Mouse (Mus musculus) ZHBTc4 (cell line): ENCODE measurements at regions not wholly inside any gene's neighbourhood (a gene's known extent, or its start where the extent isn't known, plus 50 kb on each side); places are given as distances from the start of the nearest gene placed in this dataset.

Source experiments
- DNase-seq: peaks from one replicate; pipeline ENCODE4 v3.0.0-alpha.2; 2011; ENCODE audit warnings: low read depth, low spot score

GRCm38 (mm10) chr14:105426597-105427334, 168.4 kb downstream of the Ndfip2 start:
- DNase-seq, result peak; percentile 24

DNA sequence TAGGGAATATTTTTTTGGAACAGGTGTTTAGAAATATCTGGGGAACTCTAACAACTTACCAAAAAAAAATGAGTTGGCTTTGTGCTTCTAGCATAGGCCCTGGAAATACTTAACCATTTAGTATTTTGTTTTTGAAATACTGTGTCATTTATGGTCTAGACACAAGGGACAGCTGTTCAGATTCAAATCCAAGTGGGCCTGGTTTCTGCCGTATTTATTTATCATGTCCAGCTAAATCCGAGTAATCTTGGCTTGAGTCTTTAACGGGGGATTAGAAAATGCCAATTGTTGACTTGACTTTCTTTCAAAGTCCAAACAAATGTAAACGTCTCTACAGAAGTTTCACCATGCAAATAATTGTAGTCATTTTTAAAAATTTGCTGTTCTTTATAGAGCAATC, 159.6 kb downstream of the Ndfip2 start:
- DNase-seq, result no peak

GRCm38 (mm10) chr14:105417458-105417960, 159.1 kb downstream of the Ndfip2 start:
- no peak for DNase-seq

- DNase-seq, result no peak
Measured at GRCm38 (mm10) chr14:105416964-105417363, 158.6 kb downstream of the Ndfip2 start.

DNA sequence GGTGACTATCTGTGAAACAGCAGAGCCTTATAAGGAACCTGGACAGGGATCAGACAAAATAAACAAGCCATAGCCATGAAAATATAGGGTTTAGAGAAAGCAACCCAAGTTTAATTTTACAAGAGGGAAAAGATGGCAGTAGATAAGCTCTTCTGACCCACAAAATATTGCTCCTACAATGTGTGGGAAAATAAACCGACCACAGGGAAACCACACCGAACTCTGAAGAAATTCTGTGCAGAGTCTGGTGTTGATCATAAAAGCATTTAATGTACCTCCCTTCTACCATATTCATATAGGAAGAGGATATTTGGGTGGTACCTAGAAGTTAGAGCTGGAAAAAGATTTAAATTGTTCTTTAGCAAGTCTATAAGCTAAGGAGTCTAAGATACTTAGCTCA, 146.3 kb downstream of the Ndfip2 start:
- DNase-seq, result no peak

- DNase-seq, result no peak
Measured at GRCm38 (mm10) chr14:105404241-105404640, 145.9 kb downstream of the Ndfip2 start.

GRCm38 (mm10) chr14:105403256-105403655, 144.9 kb downstream of the Ndfip2 start:
- DNase-seq, result peak; percentile 23

DNA sequence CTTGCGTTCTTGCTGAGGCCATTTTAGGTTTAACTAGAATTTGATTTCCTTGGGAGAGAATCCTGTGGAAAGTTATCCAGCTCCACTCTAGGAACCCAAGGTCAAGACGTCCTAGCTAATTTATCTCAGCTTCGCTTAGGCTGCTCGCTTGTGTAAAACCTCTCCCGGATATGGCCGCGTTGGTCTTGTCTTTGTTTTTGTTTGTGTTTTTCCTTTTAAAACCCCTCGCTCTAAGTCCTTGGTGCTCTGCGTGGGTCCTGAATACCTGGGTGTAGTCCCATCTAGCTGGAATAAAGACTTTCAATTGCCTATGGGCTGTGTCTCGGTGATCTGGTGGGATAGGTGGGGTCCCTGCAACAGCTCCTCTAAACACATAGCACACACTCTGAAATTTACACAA, 144.2 kb downstream of the Ndfip2 start:
- DNase-seq, result peak; percentile 67

DNA sequence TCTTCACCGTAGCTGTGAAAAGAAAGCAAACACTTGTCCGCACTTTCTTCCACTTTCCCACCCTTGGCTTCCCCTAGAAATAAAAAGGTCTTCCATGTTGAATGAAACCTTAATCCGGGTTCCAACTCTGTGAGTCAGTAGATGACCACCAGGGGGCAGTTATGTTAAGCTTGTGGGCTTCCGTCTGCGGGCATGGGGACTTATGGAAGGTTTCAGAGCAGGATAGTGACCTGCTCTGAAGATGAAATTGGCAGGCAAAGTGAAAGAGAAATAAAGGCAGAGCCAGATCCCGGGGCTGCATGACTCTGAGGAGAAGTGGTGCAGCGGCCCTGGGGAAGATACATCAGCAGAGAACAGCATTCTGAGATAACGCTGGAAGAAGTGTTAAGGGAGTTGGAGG, 139.1 kb downstream of the Ndfip2 start:
- peak; percentile 89 for DNase-seq

DNA sequence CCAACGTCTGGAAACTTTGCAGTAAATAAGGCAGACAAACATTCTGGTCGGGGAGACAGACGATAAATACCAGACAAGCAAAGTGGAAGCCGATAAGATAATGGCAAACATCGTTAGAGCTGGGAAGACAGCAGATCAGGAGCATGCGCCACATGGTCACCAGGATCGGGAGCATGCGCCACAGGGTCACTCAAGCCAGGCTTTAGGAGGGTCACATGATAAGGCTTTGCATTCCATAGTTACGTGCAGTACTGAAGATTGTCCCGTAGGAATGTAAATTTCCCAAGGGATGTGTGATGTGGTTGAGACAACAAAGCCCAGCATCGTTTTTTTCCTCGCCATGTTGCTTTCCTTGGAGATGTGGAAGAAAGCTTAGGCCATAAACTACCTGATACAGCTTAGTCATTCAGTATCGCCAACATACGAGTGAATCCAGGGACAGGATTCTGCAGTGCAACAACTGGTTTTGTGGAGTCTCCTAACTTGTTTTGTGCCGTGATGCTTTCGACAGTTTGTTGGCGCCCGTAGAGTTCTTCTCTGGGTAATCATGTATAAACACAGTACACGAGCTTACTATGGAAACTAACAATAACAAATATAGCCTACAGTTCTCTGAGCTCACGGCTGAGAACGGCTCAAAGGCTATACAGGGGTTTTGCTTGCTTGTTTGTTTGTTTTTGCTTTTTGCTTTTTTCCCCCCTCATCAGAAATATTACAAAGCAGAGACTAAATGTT, 133.9 kb downstream of the Ndfip2 start:
- no peak for DNase-seq

DNA sequence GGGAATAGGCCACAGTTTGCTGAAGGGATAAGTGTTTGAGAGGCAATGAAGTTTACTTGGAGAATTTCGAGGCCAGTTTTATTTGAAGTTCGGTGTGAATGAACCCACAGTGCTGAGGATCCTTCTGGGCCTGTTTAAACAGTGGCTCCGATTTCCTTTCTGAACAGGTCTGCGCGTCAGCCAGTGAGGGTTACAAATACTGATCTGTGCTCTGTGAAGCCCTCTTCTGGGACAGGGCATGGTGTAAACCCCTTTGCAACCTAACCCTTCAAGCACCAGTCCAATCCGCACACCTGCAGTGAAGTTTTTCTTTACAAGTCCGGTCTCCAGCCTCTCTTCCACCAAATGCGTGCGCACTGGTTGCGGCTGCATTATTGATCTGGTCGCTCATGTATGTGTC, 133.1 kb downstream of the Ndfip2 start:
- no peak for DNase-seq

DNA sequence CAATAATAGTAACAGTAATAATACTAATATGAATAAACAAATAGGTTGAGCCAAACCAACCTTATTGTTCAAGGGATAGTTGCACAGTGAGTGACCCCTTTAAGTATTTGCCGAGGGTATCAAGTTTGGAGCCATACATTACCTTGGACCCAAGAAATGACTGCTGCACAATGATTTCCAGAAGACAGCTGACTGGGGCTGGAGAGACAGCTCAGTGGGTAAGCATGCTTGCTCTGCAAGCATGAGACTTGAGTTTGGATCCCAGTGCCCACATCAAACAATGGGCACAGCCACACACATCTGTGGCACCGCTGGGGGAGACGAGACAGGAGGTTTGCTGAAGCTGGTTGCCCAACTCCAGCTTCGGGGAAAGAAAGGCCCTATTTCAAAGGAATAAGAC, 126.7 kb downstream of the Ndfip2 start:
- DNase-seq, result no peak

DNA sequence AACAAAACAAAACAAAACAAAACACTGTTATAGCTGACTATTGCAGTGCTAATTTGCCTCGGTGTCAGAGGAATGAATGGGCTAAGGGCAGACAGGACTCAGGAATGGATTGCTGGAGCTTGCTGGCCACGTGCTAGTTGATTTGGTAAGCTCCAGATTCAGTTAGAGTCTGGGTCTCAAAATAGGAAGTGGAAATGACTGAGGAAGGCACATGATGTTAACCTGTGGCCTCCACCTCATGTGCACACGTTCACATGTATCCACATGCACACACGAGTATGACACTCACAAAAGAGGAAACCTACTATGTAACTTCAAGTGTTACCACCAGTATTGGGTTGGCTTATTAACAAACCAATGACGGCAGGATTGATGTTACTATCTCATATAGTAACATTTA, 125.0 kb downstream of the Ndfip2 start:
- no peak for DNase-seq

DNA sequence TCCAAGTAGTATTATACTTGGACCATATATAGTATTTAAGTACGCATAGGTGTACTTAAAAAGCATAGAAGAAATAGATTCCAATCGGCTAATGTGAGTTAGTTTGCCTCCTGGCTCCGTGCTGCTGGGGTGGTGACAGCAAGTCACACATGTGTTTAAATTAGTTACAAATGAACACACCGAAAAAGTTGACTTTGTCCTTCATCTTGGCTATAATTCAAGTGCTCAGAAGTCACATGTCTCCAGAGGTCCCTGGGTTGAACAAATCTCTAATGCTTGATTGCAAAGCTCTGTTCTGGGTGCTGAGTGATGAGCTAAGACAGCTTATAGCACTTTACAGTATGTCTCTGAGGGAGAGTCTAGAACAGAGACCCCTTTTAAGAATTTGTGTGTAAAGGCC, 121.7 kb downstream of the Ndfip2 start:
- no peak for DNase-seq

- no peak for DNase-seq
Measured at GRCm38 (mm10) chr14:105377770-105378169, 119.4 kb downstream of the Ndfip2 start.

GRCm38 (mm10) chr14:105377035-105377621, 118.8 kb downstream of the Ndfip2 start:
- DNase-seq, result no peak

DNA sequence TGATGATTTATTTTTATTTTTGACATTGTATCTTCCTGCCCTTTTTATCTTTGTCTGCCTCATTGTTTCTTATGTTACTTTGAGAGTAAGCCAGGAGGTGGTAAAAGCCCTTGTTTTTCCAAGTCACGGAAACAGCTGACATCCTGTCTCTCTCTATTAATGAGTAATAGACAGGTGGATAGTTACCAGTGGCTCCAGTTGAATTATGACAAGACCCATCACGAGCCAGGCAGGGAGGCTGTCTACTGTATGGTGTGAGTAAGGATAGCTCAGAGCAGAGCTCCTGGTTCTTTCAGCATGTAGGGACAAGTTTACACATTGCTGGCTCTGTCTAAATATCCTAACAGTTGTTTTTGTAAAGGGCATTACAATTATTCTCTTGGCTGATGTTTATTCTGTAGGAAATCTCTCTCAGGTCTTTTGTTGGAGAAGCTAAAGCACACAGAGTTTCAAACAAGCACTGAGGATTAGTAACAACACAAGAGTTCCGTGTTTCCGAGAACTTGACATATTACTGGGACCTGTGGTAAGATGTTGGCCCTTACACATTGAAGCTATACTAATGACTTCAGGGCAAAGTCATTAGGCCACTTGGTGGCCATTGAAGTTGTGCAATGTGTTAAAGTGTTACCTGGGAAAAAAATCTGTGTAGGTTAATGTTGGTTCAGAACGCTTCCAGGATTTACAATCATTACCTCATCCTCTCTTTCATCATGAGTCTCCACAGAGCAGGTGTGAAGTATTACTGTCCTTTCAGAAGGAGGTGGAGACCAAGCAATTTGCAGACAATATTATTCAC, 111.5 kb downstream of the Ndfip2 start:
- no peak for DNase-seq

DNA sequence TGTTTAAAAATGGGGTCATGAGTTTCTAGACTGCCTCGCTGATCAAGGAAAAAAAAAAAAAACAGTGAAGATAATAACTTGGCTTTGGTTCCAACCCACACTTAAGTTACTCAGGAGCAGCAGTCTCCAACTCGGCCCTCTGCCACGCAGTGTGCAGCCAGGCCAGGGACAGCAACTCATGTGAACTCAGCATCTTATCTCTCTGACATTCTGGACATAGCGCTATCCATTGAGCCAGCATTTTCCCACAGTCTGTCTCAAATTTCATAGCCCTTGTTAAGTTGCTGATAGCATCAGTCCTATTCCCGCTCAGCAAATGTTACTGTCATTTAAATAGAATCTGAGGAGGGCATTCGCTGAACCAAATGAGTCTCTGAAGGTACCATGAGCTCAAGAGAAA, 102.2 kb downstream of the Ndfip2 start:
- no peak for DNase-seq

DNA sequence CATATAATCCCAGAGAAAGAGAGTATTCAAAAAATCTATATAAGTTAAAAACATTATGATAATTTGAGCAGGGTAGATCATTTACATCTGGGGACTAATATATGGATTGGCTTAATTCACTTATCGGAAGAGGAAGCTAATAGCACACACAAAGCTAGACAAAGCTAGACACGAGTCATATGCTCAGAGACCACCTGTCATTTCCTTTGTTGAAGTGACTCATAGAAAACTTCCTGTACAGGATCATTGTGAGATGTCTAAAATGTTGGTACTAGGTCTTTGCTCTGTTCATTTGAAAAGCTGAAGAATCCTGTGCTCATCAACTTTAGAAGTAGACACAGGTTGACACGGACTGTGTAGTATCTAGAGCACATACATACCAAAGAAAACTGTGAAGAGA, 101.5 kb downstream of the Ndfip2 start:
- no peak for DNase-seq
